Comparison of ENCODE assay signal across 27 mouse cellular contexts in the genomic region with DNA sequence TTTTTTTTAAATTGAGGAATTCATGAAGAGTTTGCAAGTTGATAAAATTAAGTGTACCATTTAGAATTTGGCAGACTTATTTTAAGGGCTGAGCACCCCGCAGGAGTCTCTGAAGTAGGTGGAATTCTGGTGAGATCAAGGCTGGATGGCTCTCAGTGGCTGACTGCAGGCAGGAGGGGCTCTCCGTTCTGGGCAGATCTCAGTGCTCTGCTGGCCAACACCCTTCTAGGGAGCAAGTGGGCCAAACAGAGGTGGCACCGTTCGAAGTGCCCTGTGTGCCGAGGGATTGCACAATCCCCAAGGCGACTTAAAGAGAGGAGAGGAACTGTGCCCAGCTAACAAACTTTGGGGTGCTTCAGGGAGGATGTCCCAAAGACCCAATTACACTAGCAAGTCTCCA. TPM values are rescaled to one million over a fixed set of nuclear protein-coding genes. Genes with fewer than 3 reads are reported as not detected.
A peak's percentile ranks its signal among the peaks of the same experiment; 100 is the strongest.
DNase-seq lines count a peak whose midpoint lies in the region; ATAC-seq and TF ChIP-seq lines count a peak whose summit lies in the region.
"Had no signal": no experiment of that assay in that cellular context is flagged by ENCODE, and none has a peak within 500 bp of the region (broad histone marks: within the 10 kb centered on the region; RNA-seq: fewer than 3 reads in every experiment).

Gene Olfr71 (minus strand): TSS at position 387 of the 400 bp plus-strand sequence.

- H3K9ac ChIP-seq in lung, postnatal 0 days (replicated peaks; ENCODE audit: low read depth): no peak within 1 kb of the TSS
- H3K9ac ChIP-seq in liver, embryonic 12.5 days: no peak within 1 kb of the TSS
- H3K9ac ChIP-seq: heart, embryonic 12.5 days; hindbrain, embryonic 13.5 days; limb, embryonic 13.5 days; liver, embryonic 14.5 days; midbrain, embryonic 15.5 days had no signal

- H3K27ac ChIP-seq in kidney, adult 2 months (ENCODE audit: insufficient read depth, low read depth, low read length): no peak within 1 kb of the TSS; the same call in 1 of the 2 replicates
- H3K27ac ChIP-seq in lung, postnatal 0 days (ENCODE audit: low read length): peak within 1 kb of the TSS; percentile 64
- H3K27ac ChIP-seq in liver, embryonic 12.5 days: no peak within 1 kb of the TSS
- H3K27ac ChIP-seq: hindbrain, embryonic 13.5 days; limb, embryonic 13.5 days; liver, embryonic 14.5 days; midbrain, embryonic 15.5 days had no signal

- ATAC-seq in lung, postnatal 0 days: peak; percentile 92
- ATAC-seq in megakaryocyte, adult 5-6 weeks (ENCODE audit: poor library complexity, severe bottlenecking): peak; percentile 24; the same call in 1 of the 2 replicates
- no peak for ATAC-seq in monocyte, adult 5-6 weeks (replicated peaks; ENCODE audit: insufficient number of reproducible peaks, low FRiP score, low TSS enrichment, poor library complexity, severe bottlenecking)
- ATAC-seq in liver, embryonic 12.5 days: no peak
- ATAC-seq: CD4-positive, CD25-positive, alpha-beta regulatory T cell, adult 4 months; forebrain, embryonic 14.5 days; inflammation-experienced regulatory T-cells, adult 6 months; midbrain, embryonic 15.5 days had no signal

- H3K36me3 ChIP-seq in kidney, adult 2 months (ENCODE audit: control insufficient read depth, insufficient read depth, low read length): no peaks in the 10 kb centered on the region
- H3K36me3 ChIP-seq in lung, postnatal 0 days (ENCODE audit: insufficient read depth, low read length): no peaks in the 10 kb centered on the region
- no peaks in the 10 kb centered on the region for H3K36me3 ChIP-seq in liver, embryonic 12.5 days
- H3K36me3 ChIP-seq: heart, embryonic 12.5 days; hindbrain, embryonic 13.5 days; limb, embryonic 13.5 days; midbrain, embryonic 15.5 days had no signal

- TF ChIP-seq POLR2A in kidney, adult 2 months (IDR thresholded peaks at IDR 0.05; ENCODE audit: low read depth, low read length): no peak

- no peak within 1 kb of the TSS for H3K4me3 ChIP-seq in kidney, adult 2 months (ENCODE audit: insufficient read depth, low read depth, low read length)
- H3K4me3 ChIP-seq in lung, postnatal 0 days (ENCODE audit: low read depth, low read length): no peak within 1 kb of the TSS
- no peak within 1 kb of the TSS for H3K4me3 ChIP-seq in liver, embryonic 12.5 days
- H3K4me3 ChIP-seq: heart, embryonic 12.5 days; hindbrain, embryonic 13.5 days; limb, embryonic 13.5 days; midbrain, embryonic 15.5 days had no signal

- TF ChIP-seq EP300 in lung, postnatal 0 days (IDR thresholded peaks at IDR 0.05): 0 out of 2 replicates have a peak, but pooled peaks have one; percentile 52

- H3K4me2 ChIP-seq in lung, postnatal 0 days (replicated peaks; ENCODE audit: low read depth, low read length): no peak within 1 kb of the TSS
- H3K4me2 ChIP-seq in liver, embryonic 12.5 days: no peak within 1 kb of the TSS
- H3K4me2 ChIP-seq: hindbrain, embryonic 13.5 days; limb, embryonic 13.5 days; midbrain, embryonic 15.5 days had no signal

- TF ChIP-seq CTCF in kidney, adult 2 months (conservative IDR thresholded peaks at IDR 0.05; ENCODE audit: insufficient read depth, insufficient read length, low read depth, low read length): no peak
- no peak for TF ChIP-seq CTCF in lung, postnatal 0 days (IDR thresholded peaks at IDR 0.05)

- no peaks in the 10 kb centered on the region for H3K27me3 ChIP-seq in kidney, adult 2 months (replicated peaks; ENCODE audit: control insufficient read depth, insufficient read depth, low read length)
- H3K27me3 ChIP-seq in lung, postnatal 0 days (replicated peaks; ENCODE audit: insufficient read depth, low read length): no peaks in the 10 kb centered on the region
- peaks cover 62% of the 10 kb centered on the region for H3K27me3 ChIP-seq in liver, embryonic 12.5 days (replicated peaks)
- H3K27me3 ChIP-seq: limb, embryonic 13.5 days; midbrain, embryonic 15.5 days had no signal

- H3K9me3 ChIP-seq in lung, postnatal 0 days (ENCODE audit: low read length): no peaks in the 10 kb centered on the region
- H3K9me3 ChIP-seq in liver, embryonic 12.5 days (replicated peaks): no peaks in the 10 kb centered on the region
- H3K9me3 ChIP-seq: heart, embryonic 12.5 days; hindbrain, embryonic 13.5 days; limb, embryonic 13.5 days; megakaryocyte, embryonic 14.5 days; midbrain, embryonic 15.5 days had no signal

- peak; percentile 56 for DNase-seq in kidney, adult 2 months
- DNase-seq in kidney, postnatal 10 days: no peak
- DNase-seq in lung, adult 18-20 months: peak; percentile 84 to 87
- DNase-seq in lung, postnatal 0 days (ENCODE audit: low spot score): peak; percentile 81
- no peak for DNase-seq in cerebellum, adult 11 months
- DNase-seq: cerebellum, adult 8-10 months; cerebellum, postnatal 36 days; gastrocnemius, postnatal 10 days; heart, adult 18-20 months; heart, postnatal 36 days had no signal

- WGBS in kidney, adult 2 months: 53% methylated on average over 6 of the region's 6 CpGs
- WGBS in lung, postnatal 0 days: 24% methylated on average over 6 of the region's 6 CpGs
- WGBS in liver, embryonic 12.5 days (ENCODE audit: insufficient replicate concordance): 62% methylated on average over 6 of the region's 6 CpGs

- peaks cover 6% of the 10 kb centered on the region; the same call in 1 of the 2 replicates for H3K4me1 ChIP-seq in kidney, adult 2 months (ENCODE audit: control insufficient read depth, insufficient read depth, low read length)
- H3K4me1 ChIP-seq in lung, postnatal 0 days (ENCODE audit: insufficient read depth, low read depth, low read length): no peaks in the 10 kb centered on the region; the same call in 1 of the 2 replicates
- no peaks in the 10 kb centered on the region for H3K4me1 ChIP-seq in liver, embryonic 12.5 days
- H3K4me1 ChIP-seq: megakaryocyte, embryonic 14.5 days; midbrain, embryonic 15.5 days had no signal

RNA-seq across cellular contexts. Expression of gene Olfr71, which starts in this region (rescaled TPM):
- polyA plus RNA-seq in kidney, adult 2 months (2012; rRNA removed): not detected in 2 replicates
- polyA plus RNA-seq in lung, postnatal 0 days (2015; fragmentation: Nextera tagmentation; extraction: Ambion mirVana): 0.17 TPM in 1 of 2 replicates, not detected in the other
- not detected in 2 replicates for total RNA-seq in megakaryocyte, adult 5-6 weeks (2015)
- not detected in 2 replicates for total RNA-seq in megakaryocyte, adult 5-6 weeks (2017)
- not detected in 3 replicates for total RNA-seq in monocyte, adult 5-6 weeks (2017)
- not detected in 2 replicates for polyA plus RNA-seq in liver, embryonic 12.5 days (2016; fragmentation: Nextera tagmentation; extraction: Ambion mirVana)
- total RNA-seq: gastrocnemius, postnatal 10 days; heart, adult 18-20 months; heart, postnatal 36 days; layer of hippocampus, adult 8-10 months; left cerebral cortex, postnatal 25 days had no signal
- polyA plus RNA-seq: CD4-positive, CD25-positive, alpha-beta regulatory T cell, adult 4 months; forebrain, embryonic 14.5 days; heart, embryonic 12.5 days; hindbrain, embryonic 13.5 days; inflammation-experienced regulatory T-cells, adult 6 months; limb, embryonic 13.5 days; liver, embryonic 14.5 days; midbrain, embryonic 15.5 days; neural tube, embryonic 14.5 days; spleen, adult 2 months; testis, adult 2 months had no signal

Comparison
In these comparisons a context has a peak if more than half of its experiments do, and no peak if none do; other contexts are left out.
1. Peak in DNase-seq in kidney, adult 2 months; RNA of the gene not detected or under 1 TPM.
2. Peak in DNase-seq, ATAC-seq and H3K27ac ChIP-seq in lung, postnatal 0 days; RNA of the gene not detected or under 1 TPM.
3. Peak in ATAC-seq in megakaryocyte, adult 5-6 weeks; RNA of the gene not detected or under 1 TPM.
4. DNase-seq: peak in lung, adult 18-20 months (2 of 2); none in kidney, postnatal 10 days (single experiment) and cerebellum, adult 11 months (single experiment).